Mouse (Mus musculus) heart, embryonic 13.5 days (tissue): ENCODE measurements around the gene Ubqln4. TPM values are rescaled to one million over a fixed set of nuclear protein-coding genes. Genes with fewer than 3 reads are reported as not detected.
A peak's percentile ranks its signal among the peaks of the same experiment; 100 is the strongest.

Experiments
- ATAC-seq: fragments of 200-750 bp; cut with Nextera tagmentation; 2 replicates; pipeline ENCODE4 v1.8.0; 2017; ENCODE audit warnings: moderate TSS enrichment; ENCODE audit not compliant: insufficient number of reproducible peaks, low FRiP score, low TSS enrichment; ENCODE audit errors: extremely low read depth
- H3K27ac ChIP-seq: fragments of 300-500 bp; sonication (generic); replicated peaks from 2 replicates; pipeline ENCODE4 v1.5.1; 2015; ENCODE audit warnings: moderate library complexity, mild to moderate bottlenecking, inconsistent platforms
- H3K27me3 ChIP-seq: fragments of 300-500 bp; sonication (generic); replicated peaks from 2 replicates; pipeline ENCODE4 v1.6.1; 2015; ENCODE audit warnings: mild to moderate bottlenecking, inconsistent platforms
- H3K36me3 ChIP-seq: fragments of 300-500 bp; sonication (generic); 2 replicates; pipeline ENCODE4 v1.6.1; 2015; ENCODE audit warnings: mild to moderate bottlenecking, inconsistent platforms
- H3K4me1 ChIP-seq: fragments of 300-500 bp; sonication (generic); 2 replicates; pipeline ENCODE4 v1.6.1; 2015; ENCODE audit warnings: inconsistent platforms
- H3K4me2 ChIP-seq: fragments of 300-500 bp; sonication (generic); 2 replicates; pipeline ENCODE4 v1.6.1; 2015; ENCODE audit warnings: inconsistent platforms, mild to moderate bottlenecking, moderate library complexity
- H3K4me3 ChIP-seq: fragments of 300-500 bp; sonication (generic); 2 replicates; pipeline ENCODE4 v1.5.1; 2015; ENCODE audit warnings: moderate library complexity, mild to moderate bottlenecking, inconsistent platforms
- H3K9ac ChIP-seq: fragments of 300-500 bp; sonication (generic); 2 replicates; pipeline ENCODE4 v1.6.1; 2015; ENCODE audit warnings: inconsistent platforms, mild to moderate bottlenecking, moderate library complexity
- H3K9me3 ChIP-seq: fragments of 300-500 bp; sonication (generic); 2 replicates; pipeline ENCODE4 v1.6.1; 2016; ENCODE audit warnings: inconsistent platforms
- WGBS: fragments of 180-500 bp; shearing (Covaris S2); methylation state at CpG from one replicate; pipeline ENCODE4 v1.1.7; 2015; ENCODE audit warnings: mixed read lengths; 5-methylcytosine and 5-hydroxymethylcytosine counted together
- microRNA counts: library from miRNA; unstranded; fragments of <30 nt; microRNA quantifications from one replicate; lab custom pipeline; 2016
- microRNA-seq: library from miRNA; unstranded; fragments of <30 nt; microRNA quantifications from one replicate; pipeline ENCODE4, GENCODE M21; 2016
- polyA plus RNA-seq: library from polyadenylated mRNA; unstranded; fragments of >200 nt; fragmentation: Nextera tagmentation; extraction: Ambion mirVana; gene quantifications from 2 replicates; pipeline ENCODE4 v1.2.1, GENCODE M21; 2015

Ubqln4 gene
- polyA plus RNA-seq, 1 experiment from 2014 or later, result 34.1 TPM

DNA sequence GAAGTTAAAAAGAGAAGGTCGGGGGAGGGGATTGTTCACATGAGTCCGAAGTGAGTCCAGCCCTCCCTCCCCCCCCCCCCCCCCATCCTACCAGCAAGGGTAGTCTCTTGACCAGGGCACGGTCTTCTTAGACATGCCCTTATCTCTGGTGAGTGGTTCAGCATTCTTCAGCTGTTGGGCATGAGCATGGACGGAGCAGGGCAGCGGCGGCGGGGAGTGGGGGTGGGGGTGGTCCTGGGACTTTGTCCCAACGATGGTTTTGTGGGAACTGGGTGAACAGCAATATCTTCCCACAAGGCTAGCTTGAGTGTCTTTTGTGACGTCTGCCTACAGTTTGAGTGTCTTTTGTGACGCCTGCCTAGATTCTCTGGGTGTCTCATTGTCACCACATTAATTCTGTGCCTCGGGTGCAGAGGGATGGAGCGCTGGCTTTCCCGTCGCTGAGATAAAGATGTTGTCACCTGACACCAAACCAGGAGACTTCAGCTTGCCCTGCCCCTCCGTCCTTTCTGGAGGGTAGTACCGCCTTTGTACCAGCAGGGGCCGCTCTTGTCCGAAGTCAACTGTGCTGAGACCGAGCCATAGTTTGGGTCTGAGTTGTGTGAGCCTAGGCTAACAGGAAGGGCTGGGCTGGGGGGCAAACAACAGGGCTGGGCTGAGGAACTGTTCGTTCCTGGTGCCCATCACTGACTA, 53.7 kb downstream of the Ubqln4 start:
- H3K4me2 ChIP-seq, result peak overlapping the region; percentile 77
- H3K27me3 ChIP-seq, result no peaks in the 10 kb centered on the region
- 0 out of 2 replicates have a peak overlapping the region, but pooled peaks have one; percentile 29 for H3K27ac ChIP-seq
- peaks cover 47% of the 10 kb centered on the region for H3K4me1 ChIP-seq
- H3K4me3 ChIP-seq, result peak overlapping the region; percentile 49
- ATAC-seq, result peak; percentile 81
- no peaks in the 10 kb centered on the region for H3K36me3 ChIP-seq
- WGBS, result under 1% methylated on average over 20 of the region's 20 CpGs
- no peaks in the 10 kb centered on the region for H3K9me3 ChIP-seq
- peak overlapping the region; percentile 73 for H3K9ac ChIP-seq

DNA sequence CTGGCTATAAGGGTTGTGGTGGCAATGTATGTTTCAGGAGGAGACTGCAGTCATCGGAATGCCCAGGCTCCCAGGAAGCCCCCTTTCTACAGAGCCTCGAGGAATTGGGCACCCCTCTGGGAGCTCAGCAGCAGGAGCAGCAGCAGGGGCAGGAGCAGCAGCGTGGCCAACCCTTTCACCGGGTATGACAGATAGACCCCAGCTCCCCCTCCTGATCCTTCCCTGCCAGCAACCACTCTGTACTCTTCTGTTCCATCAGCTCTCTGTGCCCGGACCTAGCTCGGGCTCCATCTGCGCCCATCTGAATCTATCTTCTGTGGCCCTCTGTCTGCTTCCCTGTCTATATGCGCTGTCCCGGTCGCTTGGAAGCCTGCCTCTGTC, 54.2 kb downstream of the Ubqln4 start:
- ATAC-seq, result no peak
- 24% methylated on average over 10 of the region's 10 CpGs for WGBS

GRCm38 (mm10) chr3:88609066-88609465, 55.5 kb downstream of the Ubqln4 start:
- Histone ChIP-seq H3K27ac (no peak overlapping the region), H3K27me3 (no peaks in the 10 kb centered on the region), H3K4me2 (peak overlapping the region; percentile 22), H3K36me3 (no peaks in the 10 kb centered on the region), H3K9me3 (no peaks in the 10 kb centered on the region), H3K4me1 (peaks cover 34% of the 10 kb centered on the region), H3K9ac (0 out of 2 replicates have a peak overlapping the region, but pooled peaks have one; percentile 44), H3K4me3 (no peak overlapping the region)
- ATAC-seq, result no peak
- WGBS, result 63% methylated on average over 4 of the region's 4 CpGs

More for the DNA sequence above, 54.2 kb downstream of the Ubqln4 start:
- no peaks in the 10 kb centered on the region for H3K9me3 ChIP-seq
- 0 out of 2 replicates have a peak overlapping the region, but pooled peaks have one; percentile 2 for H3K27ac ChIP-seq
- peak overlapping the region; percentile 73 for H3K9ac ChIP-seq
- H3K4me1 ChIP-seq, result peaks cover 42% of the 10 kb centered on the region
- H3K4me2 ChIP-seq, result peak overlapping the region; percentile 77
- H3K36me3 ChIP-seq, result no peaks in the 10 kb centered on the region
- no peaks in the 10 kb centered on the region for H3K27me3 ChIP-seq
- H3K4me3 ChIP-seq, result peak overlapping the region; percentile 49

GRCm38 (mm10) chr3:88614418-88614817, 60.9 kb downstream of the Ubqln4 start:
- Histone ChIP-seq H3K9ac (no peak overlapping the region), H3K4me1 (peaks cover 54% of the 10 kb centered on the region), H3K4me2 (no peak overlapping the region), H3K36me3 (no peaks in the 10 kb centered on the region), H3K27me3 (no peaks in the 10 kb centered on the region), H3K9me3 (no peaks in the 10 kb centered on the region), H3K4me3 (no peak overlapping the region), H3K27ac (no peak overlapping the region)
- 51% methylated on average over 8 of the region's 8 CpGs for WGBS
- ATAC-seq, result no peak

DNA sequence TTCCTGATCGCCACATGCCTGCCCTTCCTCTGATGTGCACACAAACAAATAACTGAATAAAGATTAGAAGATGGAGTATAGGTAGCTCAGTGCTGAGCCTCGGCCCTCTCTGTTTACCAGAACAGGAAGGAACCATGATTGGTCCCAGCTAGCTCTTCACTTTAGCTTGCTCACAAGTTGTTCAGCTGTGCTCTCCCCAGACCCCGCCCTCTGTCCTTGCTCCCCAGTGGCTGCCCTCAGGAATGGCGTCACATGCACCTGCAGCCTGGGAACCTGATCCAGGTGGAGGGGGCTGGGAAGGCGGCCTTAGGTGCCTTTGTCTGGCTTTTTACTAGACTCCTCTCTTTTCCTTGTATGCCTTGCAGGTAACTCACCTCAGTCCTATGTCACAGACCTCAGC, 61.6 kb downstream of the Ubqln4 start:
- Histone ChIP-seq H3K4me3 (no peak overlapping the region), H3K9me3 (no peaks in the 10 kb centered on the region), H3K4me2 (no peak overlapping the region), H3K9ac (peak overlapping the region; percentile 40; the same call in 1 of the 2 replicates), H3K4me1 (peaks cover 57% of the 10 kb centered on the region), H3K27me3 (no peaks in the 10 kb centered on the region), H3K36me3 (no peaks in the 10 kb centered on the region), H3K27ac (peak overlapping the region; percentile 74; the same call in 1 of the 2 replicates)
- no peak for ATAC-seq
- 77% methylated on average over 5 of the region's 5 CpGs for WGBS

GRCm38 (mm10) chr3:88615902-88616391, 62.4 kb downstream of the Ubqln4 start:
- 46% methylated on average over 9 of the region's 9 CpGs for WGBS
- peak overlapping the region; percentile 27 for H3K4me3 ChIP-seq
- no peak for ATAC-seq

GRCm38 (mm10) chr3:88616951-88617500, 63.5 kb downstream of the Ubqln4 start:
- peaks cover 65% of the 10 kb centered on the region for H3K4me1 ChIP-seq
- H3K4me2 ChIP-seq, result peak overlapping the region; percentile 47
- no peaks in the 10 kb centered on the region for H3K9me3 ChIP-seq
- peak overlapping the region; percentile 74 for H3K27ac ChIP-seq
- 69% methylated on average over 3 of the region's 3 CpGs for WGBS
- ATAC-seq, result no peak
- H3K36me3 ChIP-seq, result no peaks in the 10 kb centered on the region
- no peaks in the 10 kb centered on the region for H3K27me3 ChIP-seq
- peak overlapping the region; percentile 27; the same call in 1 of the 2 replicates for H3K4me3 ChIP-seq
- peak overlapping the region; percentile 45 for H3K9ac ChIP-seq

More at GRCm38 (mm10) chr3:88615902-88616391, 62.4 kb downstream of the Ubqln4 start:
- H3K27me3 ChIP-seq, result no peaks in the 10 kb centered on the region
- no peaks in the 10 kb centered on the region for H3K9me3 ChIP-seq
- H3K9ac ChIP-seq, result peak overlapping the region; percentile 45
- peaks cover 65% of the 10 kb centered on the region for H3K4me1 ChIP-seq
- H3K4me2 ChIP-seq, result peak overlapping the region; percentile 47
- peak overlapping the region; percentile 74 for H3K27ac ChIP-seq
- H3K36me3 ChIP-seq, result no peaks in the 10 kb centered on the region

DNA sequence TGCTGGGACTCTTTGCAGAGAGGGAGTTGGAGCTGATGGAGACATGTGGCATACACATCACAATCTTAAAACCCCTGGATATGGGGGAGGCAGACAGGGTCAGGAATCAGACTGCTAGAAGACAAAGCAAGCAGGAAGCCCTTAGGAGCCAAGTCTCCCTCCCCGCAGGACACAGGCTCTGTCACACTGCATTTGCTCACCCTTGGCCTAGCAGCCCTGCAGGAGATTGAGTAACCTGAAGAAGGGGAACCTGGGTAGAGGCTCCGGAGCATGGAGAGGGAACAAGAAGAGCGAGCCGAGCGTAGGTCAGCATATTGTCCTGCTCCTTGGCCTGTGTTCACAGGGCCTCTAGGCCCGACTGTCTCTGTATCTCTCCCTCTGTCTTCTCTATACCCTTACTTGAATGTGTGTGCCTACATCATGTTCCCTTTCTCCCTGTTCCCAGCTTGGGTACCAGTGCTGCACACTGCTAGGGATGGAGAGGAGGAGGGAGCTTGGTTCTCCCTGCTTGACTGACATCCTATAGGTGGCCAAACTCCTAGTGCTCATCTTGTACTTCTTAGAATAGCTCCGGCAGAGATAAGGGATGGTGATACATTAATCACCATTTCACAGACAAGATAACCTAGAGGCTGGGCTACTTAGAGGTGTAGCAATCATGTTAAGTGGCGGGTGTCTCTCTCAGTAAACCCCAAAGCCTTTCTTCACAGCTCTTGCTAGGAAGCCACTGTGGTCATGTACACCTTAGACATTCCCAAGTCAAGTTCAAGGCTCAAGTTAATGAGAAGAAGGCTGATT, 64.7 kb downstream of the Ubqln4 start:
- Histone ChIP-seq H3K4me2 (peak overlapping the region; percentile 13), H3K36me3 (no peaks in the 10 kb centered on the region), H3K4me3 (0 out of 2 replicates have a peak overlapping the region, but pooled peaks have one; percentile 7), H3K9ac (peak overlapping the region; percentile 2; the same call in 1 of the 2 replicates), H3K9me3 (no peaks in the 10 kb centered on the region), H3K27ac (peak overlapping the region; percentile 53), H3K4me1 (peaks cover 72% of the 10 kb centered on the region), H3K27me3 (no peaks in the 10 kb centered on the region)
- no peak for ATAC-seq
- WGBS, result 51% methylated on average over 8 of the region's 8 CpGs

MicroRNAs within 50 kb of the gene (microRNA counts, 519-probe panel; counts per million panel counts)
- 209 counts per million, percentile 61 among the panel's probes with 10 or more counts for microRNA mmu-miR-1905 (lab: Ali Mortazavi, UCI)

Small RNA genes lying within 50 kb of the gene (microRNA-seq; reads per million reads assigned to microRNA genes)
- gene Mir1905, result not detected

Other genes starting within 250 kb of the Ubqln4 start
- gene Glmp, start 228.7 kb upstream of the Ubqln4 start, polyA plus RNA-seq, result 160 and 173 TPM in 2 replicates
- gene Tmem79, start 217.6 kb upstream of the Ubqln4 start, polyA plus RNA-seq, result 1.6 TPM in 2 replicates
- gene Smg5, start 217.5 kb upstream of the Ubqln4 start, polyA plus RNA-seq, result 43.9 and 44.2 TPM in 2 replicates
- gene Paqr6, start 189.2 kb upstream of the Ubqln4 start, polyA plus RNA-seq, result 2.6 and 3.8 TPM in 2 replicates
- gene Bglap3, start 181.0 kb upstream of the Ubqln4 start, polyA plus RNA-seq, result not detected in 2 replicates
- not detected in 2 replicates for gene Bglap2, start 175.1 kb upstream of the Ubqln4 start, polyA plus RNA-seq
- not detected in 2 replicates for gene Bglap, start 169.3 kb upstream of the Ubqln4 start, polyA plus RNA-seq
- 110 and 112 TPM in 2 replicates for gene Pmf1, start 143.4 kb upstream of the Ubqln4 start, polyA plus RNA-seq
- 12.0 and 12.5 TPM in 2 replicates for gene Slc25a44, start 128.6 kb upstream of the Ubqln4 start, polyA plus RNA-seq
- 1.3 and 1.7 TPM in 2 replicates for gene Sema4a, start 92.6 kb upstream of the Ubqln4 start, polyA plus RNA-seq
- 86.7 and 97.1 TPM in 2 replicates for gene Lmna, start 43.8 kb upstream of the Ubqln4 start, polyA plus RNA-seq
- 9.9 and 10.1 TPM in 2 replicates for gene Mex3a, start 21.4 kb upstream of the Ubqln4 start, polyA plus RNA-seq
- 1.1 and 1.5 TPM in 2 replicates for gene Rab25, start 5.5 kb upstream of the Ubqln4 start, polyA plus RNA-seq
- gene Lamtor2, start 684 bp upstream of the Ubqln4 start, polyA plus RNA-seq, result 131 and 150 TPM in 2 replicates
- 173 and 202 TPM in 2 replicates for gene Ssr2, start 22.1 kb downstream of the Ubqln4 start, polyA plus RNA-seq
- gene Arhgef2, start 52.2 kb downstream of the Ubqln4 start, polyA plus RNA-seq, result 73.1 and 73.4 TPM in 2 replicates
- not detected in 2 replicates for gene Rxfp4, start 99.4 kb downstream of the Ubqln4 start, polyA plus RNA-seq
- 54.8 and 61.4 TPM in 2 replicates for gene Khdc4, start 132.0 kb downstream of the Ubqln4 start, polyA plus RNA-seq
- gene Rit1, start 163.1 kb downstream of the Ubqln4 start, polyA plus RNA-seq, result 51.7 and 56.8 TPM in 2 replicates
- gene Syt11, start 221.4 kb downstream of the Ubqln4 start, polyA plus RNA-seq, result 11.7 and 12.8 TPM in 2 replicates